Mouse (Mus musculus): ENCODE data around the gene Fam163a. TPM values are rescaled to one million over a fixed set of nuclear protein-coding genes. Genes with fewer than 3 reads are reported as not detected.
"Not testable (repeated sequence)": the region's sequence is repeated elsewhere in the genome, so short reads cannot be mapped to it uniquely, and the experiment has no call there.

Gene Fam163a
- polyA plus RNA-seq (2016; fragmentation: Nextera tagmentation; extraction: Ambion mirVana), result 1.3 and 1.8 TPM in 2 replicates

DNA sequence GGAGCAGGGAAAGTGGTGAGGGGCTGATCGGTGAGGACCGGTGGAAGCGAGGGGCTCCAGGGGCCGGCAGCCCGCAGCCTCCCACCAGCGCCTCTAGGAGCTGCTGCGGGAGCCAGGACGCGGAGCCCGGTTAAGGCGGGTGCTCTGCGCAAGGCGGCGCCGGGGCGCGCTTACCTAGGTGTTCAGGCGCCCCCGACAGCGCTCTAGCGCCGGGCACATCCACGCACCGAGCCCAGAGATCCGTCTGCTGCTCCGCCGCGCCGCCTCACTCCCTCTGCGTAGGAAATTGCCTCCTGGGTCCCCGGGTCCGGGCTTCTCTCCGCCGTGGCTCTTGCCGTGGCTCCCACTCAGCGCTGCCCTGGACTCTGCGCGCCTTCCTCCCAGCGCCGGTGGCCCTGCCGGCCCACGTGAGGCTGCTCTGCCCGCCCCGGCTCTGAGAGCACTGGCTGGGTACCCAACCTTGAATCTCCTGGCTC, at the start of gene Fam163a:
Fam163a (minus strand) TSS at position 371 of the 476 bp plus-strand sequence.
- H3K27ac ChIP-seq, result no peak within 1 kb of the TSS
- ATAC-seq (ENCODE audit: insufficient number of reproducible peaks, insufficient read depth, low FRiP score, low TSS enrichment), result peak; percentile 62; the same call in 1 of the 2 replicates

DNA sequence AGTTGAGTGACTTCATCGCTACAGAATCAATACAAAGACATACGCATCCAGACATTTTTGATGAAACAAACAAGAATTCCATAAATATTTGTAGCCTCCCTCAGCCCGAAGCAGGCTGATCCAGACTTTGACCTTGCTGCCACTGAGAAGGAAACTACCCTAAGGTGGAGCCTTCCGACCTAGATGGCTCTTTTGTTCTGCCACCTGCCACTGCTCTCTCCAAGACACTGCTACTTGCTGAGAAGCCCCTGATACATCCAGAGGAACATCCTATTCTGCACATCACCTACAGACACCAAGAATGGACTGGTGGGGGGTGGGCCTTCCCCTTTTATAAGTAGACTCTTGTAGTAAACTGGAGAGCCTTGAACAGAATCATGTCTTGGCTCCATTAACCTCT, 46.3 kb upstream of the Fam163a start:
- H3K4me3 ChIP-seq; H3K27me3 ChIP-seq; ATAC-seq (ENCODE audit: insufficient number of reproducible peaks, insufficient read depth, low FRiP score, low TSS enrichment); H3K4me2 ChIP-seq (replicated peaks); H3K9ac ChIP-seq; H3K9me3 ChIP-seq; H3K36me3 ChIP-seq; H3K27ac ChIP-seq; H3K4me1 ChIP-seq: not testable (repeated sequence)
- 82% methylated on average over 4 of the region's 4 CpGs for WGBS

More for the DNA sequence above, at the start of gene Fam163a:
- peak within 1 kb of the TSS; percentile 44 for H3K9ac ChIP-seq
- peaks cover 56% of the 10 kb centered on the region for H3K27me3 ChIP-seq
- under 1% methylated on average over 44 of the region's 44 CpGs for WGBS
- H3K36me3 ChIP-seq, result no peaks in the 10 kb centered on the region
- no peaks in the 10 kb centered on the region for H3K9me3 ChIP-seq
- peaks cover 13% of the 10 kb centered on the region for H3K4me1 ChIP-seq
- peak within 1 kb of the TSS; percentile 63 for H3K4me2 ChIP-seq (replicated peaks)
- H3K4me3 ChIP-seq, result peak within 1 kb of the TSS; percentile 41

DNA sequence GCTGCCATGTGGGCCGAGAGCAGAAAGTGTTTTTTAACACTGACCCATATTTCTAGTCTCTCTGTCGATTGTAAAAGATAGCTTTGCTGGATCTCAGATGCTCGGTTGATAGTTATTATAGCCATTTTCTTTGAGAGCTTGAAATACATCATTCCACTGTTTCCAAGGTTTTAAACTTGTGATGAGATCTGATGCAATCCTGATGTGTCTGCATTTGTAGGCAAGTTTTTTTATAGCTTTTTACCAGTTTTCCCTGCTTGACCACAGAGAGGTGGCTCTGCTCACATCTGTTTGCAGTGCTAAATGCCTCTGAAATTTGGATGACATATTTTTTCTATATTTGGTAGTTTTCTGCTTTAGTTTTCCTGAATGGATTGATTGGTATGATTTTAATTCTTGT, 43.1 kb upstream of the Fam163a start:
- Histone ChIP-seq H3K9ac (no peak overlapping the region), H3K4me1 (no peaks in the 10 kb centered on the region), H3K4me2 (replicated peaks) (no peak overlapping the region), H3K27me3 (no peaks in the 10 kb centered on the region), H3K27ac (no peak overlapping the region), H3K36me3 (no peaks in the 10 kb centered on the region), H3K9me3 (no peaks in the 10 kb centered on the region), H3K4me3 (no peak overlapping the region)
- 58% methylated on average over 3 of the region's 3 CpGs for WGBS
- no peak for ATAC-seq (ENCODE audit: insufficient number of reproducible peaks, insufficient read depth, low FRiP score, low TSS enrichment)

DNA sequence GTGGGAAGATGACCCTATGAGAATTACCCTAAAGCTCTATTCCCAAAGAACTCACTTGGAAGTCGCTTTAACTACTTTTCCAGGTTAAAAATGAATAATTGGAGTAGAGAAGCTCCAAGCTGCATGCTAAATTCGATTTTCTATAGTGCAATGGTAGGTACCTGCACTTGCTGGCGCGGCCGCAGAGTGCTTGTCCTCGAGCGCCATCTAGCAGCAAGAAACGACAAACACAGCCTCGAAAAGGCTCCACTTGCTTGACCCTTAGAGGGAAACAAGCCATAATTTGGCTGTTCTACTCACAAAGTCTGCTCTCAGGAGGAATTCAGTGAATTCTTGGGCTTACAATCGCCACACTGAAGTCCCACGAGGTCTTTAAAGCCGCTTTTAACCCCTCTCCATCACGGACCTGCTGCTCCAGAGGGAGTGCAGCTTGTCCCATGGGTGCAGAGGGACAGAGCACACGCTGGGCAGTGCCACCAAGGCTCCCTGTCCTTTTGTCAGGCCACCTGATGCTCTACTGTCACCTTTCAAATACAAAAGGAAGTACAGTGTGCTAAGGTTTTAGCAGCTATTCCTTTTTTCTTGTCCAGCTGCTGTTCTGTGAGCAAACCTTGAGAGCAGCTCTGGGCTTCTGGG, 37.0 kb upstream of the Fam163a start:
- no peak for ATAC-seq (ENCODE audit: insufficient number of reproducible peaks, insufficient read depth, low FRiP score, low TSS enrichment)
- Histone ChIP-seq H3K9me3 (no peaks in the 10 kb centered on the region), H3K4me1 (no peaks in the 10 kb centered on the region), H3K27me3 (no peaks in the 10 kb centered on the region), H3K9ac (no peak overlapping the region), H3K4me3 (no peak overlapping the region), H3K36me3 (no peaks in the 10 kb centered on the region), H3K4me2 (replicated peaks) (no peak overlapping the region), H3K27ac (no peak overlapping the region)
- WGBS, result 8% methylated on average over 14 of the region's 14 CpGs

DNA sequence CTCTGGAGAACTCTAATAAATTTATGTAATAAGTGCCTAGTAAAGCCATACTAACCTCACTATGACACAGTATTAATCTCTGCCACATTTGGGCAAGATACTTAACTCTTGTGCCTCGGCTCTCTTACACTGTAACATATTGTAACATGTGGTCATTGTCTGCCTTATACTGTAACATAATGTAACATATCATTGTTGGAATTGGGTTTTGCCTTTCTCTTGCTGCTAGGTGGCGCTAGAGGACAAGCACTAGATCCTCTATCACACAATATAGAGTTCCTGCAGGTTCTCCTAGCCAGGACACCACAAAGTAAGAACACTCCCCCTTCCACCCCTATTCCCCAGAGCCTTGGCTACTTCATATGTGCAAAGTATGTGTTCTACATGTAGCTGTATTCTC, 36.2 kb upstream of the Fam163a start:
- Histone ChIP-seq H3K27ac (no peak overlapping the region), H3K9me3 (no peaks in the 10 kb centered on the region), H3K27me3 (no peaks in the 10 kb centered on the region), H3K4me1 (no peaks in the 10 kb centered on the region), H3K36me3 (no peaks in the 10 kb centered on the region), H3K4me3 (no peak overlapping the region), H3K9ac (no peak overlapping the region), H3K4me2 (replicated peaks) (no peak overlapping the region)
- peak; percentile 41; the same call in 1 of the 2 replicates for ATAC-seq (ENCODE audit: insufficient number of reproducible peaks, insufficient read depth, low FRiP score, low TSS enrichment)
- WGBS, result 32% methylated on average over 2 of the region's 2 CpGs

DNA sequence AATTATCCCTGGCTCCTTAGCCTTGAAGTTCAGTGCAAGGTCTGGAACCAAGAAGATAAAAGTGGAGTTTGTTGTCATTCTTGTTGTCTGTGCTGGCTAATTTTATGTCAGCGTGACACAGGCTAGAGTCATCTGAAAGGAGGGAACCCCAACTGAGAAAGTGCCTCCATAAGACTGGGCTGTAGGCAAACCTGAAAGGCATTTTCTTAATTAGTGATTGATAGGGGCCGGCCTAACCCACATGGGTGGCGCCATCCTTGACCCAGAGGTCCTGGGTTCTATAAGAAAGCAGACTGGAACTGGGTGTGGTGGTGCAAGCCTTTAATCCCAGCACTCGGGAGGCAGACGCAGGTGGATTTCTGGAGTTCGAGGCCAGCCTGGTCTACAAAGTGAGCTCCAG, 26.3 kb upstream of the Fam163a start:
- H3K4me3 ChIP-seq, result no peak overlapping the region
- H3K4me1 ChIP-seq, result peaks cover 11% of the 10 kb centered on the region
- no peaks in the 10 kb centered on the region for H3K27me3 ChIP-seq
- 0 out of 2 replicates have a peak, but pooled peaks have one; percentile 16 for ATAC-seq (ENCODE audit: insufficient number of reproducible peaks, insufficient read depth, low FRiP score, low TSS enrichment)
- H3K4me2 ChIP-seq (replicated peaks), result no peak overlapping the region
- no peak overlapping the region for H3K9ac ChIP-seq
- H3K27ac ChIP-seq, result no peak overlapping the region
- no peaks in the 10 kb centered on the region for H3K9me3 ChIP-seq
- H3K36me3 ChIP-seq, result no peaks in the 10 kb centered on the region
- 76% methylated on average over 6 of the region's 6 CpGs for WGBS

DNA sequence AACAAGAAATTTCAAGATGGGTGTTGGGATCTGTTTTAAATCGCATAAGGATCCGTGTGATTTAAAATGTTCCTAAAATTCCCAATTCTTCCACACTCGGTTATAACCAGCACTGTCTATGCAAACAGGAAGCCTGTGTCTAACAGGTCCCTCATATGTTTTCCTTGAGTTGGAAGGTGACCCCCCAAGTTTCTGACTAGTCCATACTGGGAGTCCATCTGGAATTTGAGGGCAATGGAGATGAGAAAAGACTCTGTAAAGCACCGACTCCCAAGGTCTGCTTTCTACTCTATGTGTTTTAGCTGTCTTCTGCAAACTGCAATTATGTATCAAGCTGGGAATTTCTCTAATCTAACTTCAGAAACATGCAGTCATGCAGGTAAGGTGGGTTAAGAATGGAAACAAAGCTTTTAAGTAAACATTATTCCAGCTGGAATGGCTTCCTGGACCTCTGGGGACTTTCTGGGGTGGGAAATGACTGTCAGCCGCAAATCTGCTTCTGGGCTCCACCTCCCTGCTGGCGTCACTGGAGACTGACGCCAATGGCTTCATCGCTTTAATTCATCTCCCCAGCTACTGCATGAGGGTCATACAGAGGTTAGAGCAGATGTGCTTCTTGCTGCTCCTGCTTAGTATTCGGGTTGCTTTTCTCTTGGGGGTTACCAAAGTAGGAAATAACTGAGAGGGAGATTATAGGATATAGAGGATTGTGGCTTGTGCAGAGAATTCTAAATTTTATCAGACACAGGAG, 25.7 kb upstream of the Fam163a start:
- H3K36me3 ChIP-seq, result no peaks in the 10 kb centered on the region
- H3K4me3 ChIP-seq, result no peak overlapping the region
- 30% methylated on average over 9 of the region's 9 CpGs for WGBS
- peak overlapping the region; percentile 30; the same call in 1 of the 2 replicates for H3K27ac ChIP-seq
- no peaks in the 10 kb centered on the region for H3K9me3 ChIP-seq
- H3K4me2 ChIP-seq (replicated peaks), result peak overlapping the region; percentile 16; the same call in 1 of the 2 replicates
- ATAC-seq (ENCODE audit: insufficient number of reproducible peaks, insufficient read depth, low FRiP score, low TSS enrichment), result peak; percentile 43; the same call in 1 of the 2 replicates
- peaks cover 11% of the 10 kb centered on the region for H3K4me1 ChIP-seq
- H3K27me3 ChIP-seq, result no peaks in the 10 kb centered on the region
- no peak overlapping the region for H3K9ac ChIP-seq

DNA sequence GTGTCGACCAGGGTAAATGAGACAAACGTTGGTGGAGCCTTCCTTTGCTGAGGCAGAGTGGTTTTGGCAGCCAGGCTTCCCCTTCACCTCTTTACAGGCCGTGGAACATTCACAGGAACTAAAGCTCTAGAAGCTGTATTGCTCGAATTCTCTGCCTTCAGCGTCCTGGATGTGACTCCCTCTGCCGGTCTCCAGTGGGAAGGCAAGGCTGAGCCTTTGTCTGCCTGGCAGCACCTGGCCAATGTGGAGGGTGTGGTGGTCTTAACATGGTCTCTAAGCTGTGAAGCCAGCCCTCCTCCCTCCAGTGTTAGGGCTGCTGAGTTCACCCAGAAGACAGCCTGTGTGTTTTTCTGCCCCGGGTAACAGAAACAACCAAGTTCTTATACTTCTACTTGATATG, 24.6 kb upstream of the Fam163a start:
- Histone ChIP-seq H3K9ac (no peak overlapping the region), H3K27me3 (no peaks in the 10 kb centered on the region), H3K36me3 (no peaks in the 10 kb centered on the region), H3K4me3 (no peak overlapping the region), H3K4me1 (peaks cover 11% of the 10 kb centered on the region), H3K4me2 (replicated peaks) (no peak overlapping the region), H3K27ac (no peak overlapping the region), H3K9me3 (no peaks in the 10 kb centered on the region)
- ATAC-seq (ENCODE audit: insufficient number of reproducible peaks, insufficient read depth, low FRiP score, low TSS enrichment), result no peak
- 28% methylated on average over 7 of the region's 7 CpGs for WGBS

DNA sequence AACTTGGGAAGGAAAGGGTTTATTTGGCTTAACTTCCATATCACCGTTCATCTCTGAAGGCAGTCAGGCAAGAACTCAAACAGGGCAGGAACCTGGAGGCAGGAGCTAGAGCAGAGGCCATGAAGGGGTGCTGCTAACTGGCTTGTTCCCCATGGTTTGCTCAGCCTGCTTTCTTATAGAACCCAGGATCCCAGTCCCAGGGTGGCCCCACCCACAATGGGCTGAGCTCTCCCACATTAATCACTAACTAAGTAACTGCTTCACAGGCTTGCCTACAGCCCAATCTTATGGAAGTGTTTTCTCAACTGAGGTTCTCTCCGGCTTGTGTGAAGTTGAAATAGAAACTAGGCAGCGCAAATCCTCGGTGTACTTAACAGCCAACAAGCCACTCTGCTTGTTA, 23.9 kb upstream of the Fam163a start:
- ATAC-seq (ENCODE audit: insufficient number of reproducible peaks, insufficient read depth, low FRiP score, low TSS enrichment), result no peak
- H3K4me3 ChIP-seq, result no peak overlapping the region
- no peak overlapping the region for H3K4me2 ChIP-seq (replicated peaks)
- no peak overlapping the region for H3K27ac ChIP-seq
- no peaks in the 10 kb centered on the region for H3K9me3 ChIP-seq
- H3K36me3 ChIP-seq, result no peaks in the 10 kb centered on the region
- no peak overlapping the region for H3K9ac ChIP-seq
- no peaks in the 10 kb centered on the region for H3K27me3 ChIP-seq
- peaks cover 11% of the 10 kb centered on the region for H3K4me1 ChIP-seq
- 81% methylated on average over 4 of the region's 4 CpGs for WGBS

DNA sequence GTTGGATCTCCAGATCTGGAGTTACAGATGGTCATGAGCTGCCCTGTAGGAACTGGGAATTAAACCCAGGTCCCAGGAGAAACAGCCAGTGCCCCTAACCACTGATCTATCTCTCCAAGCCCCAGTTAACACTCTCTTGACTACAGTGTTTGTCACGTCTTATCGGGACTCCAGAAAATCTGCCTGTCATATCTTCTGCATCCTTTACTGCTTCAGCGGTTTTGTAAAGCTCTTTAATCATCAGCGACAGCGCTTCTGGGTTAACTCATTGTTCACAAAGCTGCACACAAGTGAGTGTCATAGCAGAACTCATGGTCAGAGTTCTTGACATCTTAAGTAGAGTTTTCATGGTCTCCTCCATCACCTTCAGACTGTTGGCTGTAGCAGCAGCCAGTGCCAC, 22.1 kb upstream of the Fam163a start:
- no peak overlapping the region for H3K9ac ChIP-seq
- ATAC-seq (ENCODE audit: insufficient number of reproducible peaks, insufficient read depth, low FRiP score, low TSS enrichment), result no peak
- H3K9me3 ChIP-seq, result no peaks in the 10 kb centered on the region
- no peaks in the 10 kb centered on the region for H3K36me3 ChIP-seq
- peaks cover 11% of the 10 kb centered on the region for H3K4me1 ChIP-seq
- no peak overlapping the region for H3K4me2 ChIP-seq (replicated peaks)
- no peak overlapping the region for H3K4me3 ChIP-seq
- H3K27ac ChIP-seq, result no peak overlapping the region
- 82% methylated on average over 5 of the region's 5 CpGs for WGBS
- no peaks in the 10 kb centered on the region for H3K27me3 ChIP-seq

DNA sequence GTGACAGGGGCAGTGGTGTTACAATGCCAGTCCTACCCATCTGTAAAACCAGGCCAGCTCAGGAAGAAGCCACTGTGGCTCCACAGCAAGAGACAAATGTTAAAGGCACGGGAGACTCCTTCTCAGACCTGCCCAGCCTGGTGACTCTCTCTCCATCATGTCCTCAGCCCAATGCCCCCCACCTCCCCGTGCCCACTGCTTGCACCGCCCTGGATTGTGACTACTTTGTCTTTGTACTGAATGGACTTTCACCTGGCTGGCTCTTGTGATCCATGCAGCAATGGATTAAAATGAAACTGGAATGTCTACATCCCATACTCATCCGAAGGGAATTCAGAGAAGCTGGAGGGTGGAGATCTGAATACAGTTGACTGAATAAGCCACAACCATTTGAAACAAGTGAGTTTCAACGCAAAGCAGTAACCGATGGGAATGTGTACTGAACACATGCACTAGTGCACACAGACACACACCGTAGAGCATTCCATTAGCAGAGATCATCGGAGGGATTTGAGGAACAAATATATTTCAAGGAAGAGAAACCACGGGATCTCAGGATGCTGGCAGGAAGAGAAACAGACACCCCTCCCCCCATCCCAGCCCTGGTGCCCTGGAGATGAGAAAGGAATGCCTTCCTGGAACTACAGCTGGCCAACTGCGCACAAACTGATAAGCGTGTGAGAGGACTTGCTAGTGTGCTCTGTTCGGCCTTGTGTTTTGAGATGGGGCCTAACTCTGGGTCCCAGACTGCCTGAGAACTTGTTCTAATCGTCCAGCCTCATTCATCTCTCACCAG, 17.6 kb upstream of the Fam163a start:
- H3K27ac ChIP-seq, result no peak overlapping the region
- no peak for ATAC-seq (ENCODE audit: insufficient number of reproducible peaks, insufficient read depth, low FRiP score, low TSS enrichment)
- WGBS, result 61% methylated on average over 13 of the region's 13 CpGs

More for the DNA sequence above, 17.6 kb upstream of the Fam163a start:
- no peaks in the 10 kb centered on the region for H3K9me3 ChIP-seq
- H3K4me3 ChIP-seq, result no peak overlapping the region
- no peak overlapping the region for H3K4me2 ChIP-seq (replicated peaks)
- no peaks in the 10 kb centered on the region for H3K4me1 ChIP-seq
- no peak overlapping the region for H3K9ac ChIP-seq
- no peaks in the 10 kb centered on the region for H3K36me3 ChIP-seq
- no peaks in the 10 kb centered on the region for H3K27me3 ChIP-seq

Measured in embryonic facial prominence, embryonic 12.5 days (tissue).